Mouse (Mus musculus) heart, adult 2 months (tissue): ENCODE measurements at regions not wholly inside any gene's neighbourhood (a gene's known extent, or its start where the extent isn't known, plus 50 kb on each side); places are given as distances from the start of the nearest gene placed in this dataset.

Experiments used
- CTCF ChIP-seq: fragments of 200-600 bp; IDR thresholded peaks from 2 replicates; pipeline ENCODE4 v1.8.1; 2022; ENCODE audit warnings: antibody characterized with exemption, mild to moderate bottlenecking, moderate library complexity
- EP300 ChIP-seq: fragments of 200-500 bp; IDR thresholded peaks from 2 replicates; pipeline ENCODE4 v1.6.1; 2011; ENCODE audit warnings: low read depth, low read length, control low read depth; ENCODE audit not compliant: insufficient read depth

DNA sequence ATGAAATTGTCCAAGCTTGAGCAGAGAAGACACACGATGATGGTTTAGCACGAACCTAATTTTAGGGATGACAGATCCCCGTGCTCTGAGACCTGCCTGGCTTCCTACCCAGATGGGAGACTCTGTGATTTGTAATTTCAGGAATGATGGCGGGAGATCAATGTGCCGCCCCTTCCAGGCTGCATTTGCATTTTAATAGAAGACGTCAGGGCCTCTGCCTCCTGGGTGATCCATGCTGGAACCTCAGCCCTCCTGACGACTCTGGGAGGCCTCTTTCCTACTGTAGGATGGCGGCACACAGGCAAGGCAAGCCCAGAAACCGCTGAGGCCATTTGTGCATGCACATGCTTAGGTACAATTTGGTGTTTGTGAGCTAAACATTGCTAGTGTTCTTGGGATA, 90.1 kb downstream of the Barhl2 start:
- TF ChIP-seq EP300 (no peak), CTCF (no peak)
